Mouse (Mus musculus) C2C12 (cell line): Measurements from ENCODE around the gene Dcaf5. TPM values are rescaled to one million over a fixed set of nuclear protein-coding genes. Genes with fewer than 3 reads are reported as not detected.

Experiments used
- H3K27me3 ChIP-seq: one replicate; pipeline ENCODE4 v1.6.1; 2011; ENCODE audit not compliant: control insufficient read depth, insufficient read depth, insufficient read length
- H3K36me3 ChIP-seq: one replicate; pipeline ENCODE4 v1.6.1; 2011; ENCODE audit not compliant: control insufficient read depth, insufficient read depth
- H3K4me3 ChIP-seq: one replicate; pipeline ENCODE4 v1.5.1; 2011; ENCODE audit warnings: mild to moderate bottlenecking, control low read depth; ENCODE audit not compliant: poor library complexity, insufficient read depth, severe bottlenecking
- H3K79me2 ChIP-seq: one replicate; pipeline ENCODE4 v1.6.1; 2011; ENCODE audit not compliant: control insufficient read depth, insufficient read depth
- H3K79me3 ChIP-seq: one replicate; pipeline ENCODE4 v1.6.1; 2011; ENCODE audit warnings: low read depth, control low read depth
- H3ac ChIP-seq: one replicate; pipeline ENCODE3; 2011; ENCODE audit warnings: low read depth; ENCODE audit not compliant: control insufficient read depth, insufficient read length
- CEBPB ChIP-seq: IDR thresholded peaks from one replicate; pipeline ENCODE4 v1.6.1; 2011; ENCODE audit warnings: low read depth, mild to moderate bottlenecking, control low read depth, moderate library complexity
- CTCF ChIP-seq: IDR thresholded peaks from one replicate; pipeline ENCODE4 v1.5.1; 2011; ENCODE audit not compliant: control insufficient read depth, insufficient read depth, insufficient read length
- FOSL1 ChIP-seq: IDR thresholded peaks from one replicate; pipeline ENCODE4 v1.8.0; 2011; ENCODE audit warnings: mild to moderate bottlenecking, low read length; ENCODE audit not compliant: poor library complexity, insufficient read depth, severe bottlenecking
- MAX ChIP-seq: IDR thresholded peaks from one replicate; pipeline ENCODE4 v1.6.1; 2011; ENCODE audit warnings: mild to moderate bottlenecking, control low read depth
- MYOD1 ChIP-seq: IDR thresholded peaks from one replicate; pipeline ENCODE4 v1.6.1; 2011; ENCODE audit warnings: low read depth; ENCODE audit not compliant: control insufficient read depth, insufficient read length
- MYOG ChIP-seq: IDR thresholded peaks from one replicate; pipeline ENCODE4 v1.6.1; 2011; ENCODE audit not compliant: control insufficient read depth, insufficient read length; ENCODE audit errors: extremely low read depth
- USF1 ChIP-seq: IDR thresholded peaks from one replicate; pipeline ENCODE4 v1.6.1; 2011; ENCODE audit warnings: low read depth, mild to moderate bottlenecking, control low read depth, moderate library complexity
- polyA plus RNA-seq: library from polyadenylated mRNA; unstranded; fragments of >200 nt; fragmentation: generic; extraction: Trizol; gene quantifications from one replicate; pipeline ENCODE4 v1.2.1, GENCODE M21; 2012; ENCODE audit warnings: missing spikeins

Gene Dcaf5
- polyA plus RNA-seq, 1 experiment = 7.8 TPM

GRCm38 (mm10) chr12:80344777-80345231, 91.6 kb downstream of the Dcaf5 start:
- peak; percentile 6 for TF ChIP-seq MAX
- TF ChIP-seq CTCF = no peak
- Histone ChIP-seq H3K27me3 (no peaks in the 10 kb centered on the region), H3K79me2 (no peaks in the 10 kb centered on the region), H3K4me3 (no peak overlapping the region), H3K36me3 (peaks cover 4% of the 10 kb centered on the region), H3K79me3 (no peaks in the 10 kb centered on the region), H3ac (no peak overlapping the region)

GRCm38 (mm10) chr12:80340936-80341335, 95.5 kb downstream of the Dcaf5 start:
- H3K36me3 ChIP-seq = peaks cover 25% of the 10 kb centered on the region
- no peak for TF ChIP-seq MYOD1
- no peak for TF ChIP-seq MAX
- no peak for TF ChIP-seq CTCF
- no peak for TF ChIP-seq MYOG
- no peak for TF ChIP-seq FOSL1
- TF ChIP-seq CEBPB = no peak
- no peak for TF ChIP-seq USF1

GRCm38 (mm10) chr12:80334162-80334561, 102.2 kb downstream of the Dcaf5 start:
- Histone ChIP-seq H3K4me3 (no peak overlapping the region), H3K36me3 (peaks cover 16% of the 10 kb centered on the region), H3ac (no peak overlapping the region), H3K79me2 (no peaks in the 10 kb centered on the region), H3K27me3 (no peaks in the 10 kb centered on the region), H3K79me3 (no peaks in the 10 kb centered on the region)
- no peak for TF ChIP-seq CEBPB
- no peak for TF ChIP-seq MYOD1

More at GRCm38 (mm10) chr12:80340936-80341335, 95.5 kb downstream of the Dcaf5 start:
- H3ac ChIP-seq = no peak overlapping the region
- H3K27me3 ChIP-seq = no peaks in the 10 kb centered on the region
- no peaks in the 10 kb centered on the region for H3K79me2 ChIP-seq
- H3K4me3 ChIP-seq = no peak overlapping the region
- H3K79me3 ChIP-seq = no peaks in the 10 kb centered on the region

GRCm38 (mm10) chr12:80331634-80332033, 104.8 kb downstream of the Dcaf5 start:
- no peak for TF ChIP-seq FOSL1
- TF ChIP-seq MYOD1 = no peak
- no peak for TF ChIP-seq MAX
- no peak for TF ChIP-seq CTCF
- H3K79me3 ChIP-seq = no peaks in the 10 kb centered on the region
- no peak overlapping the region for H3ac ChIP-seq
- H3K4me3 ChIP-seq = no peak overlapping the region
- H3K36me3 ChIP-seq = no peaks in the 10 kb centered on the region
- no peaks in the 10 kb centered on the region for H3K27me3 ChIP-seq
- no peaks in the 10 kb centered on the region for H3K79me2 ChIP-seq

GRCm38 (mm10) chr12:80330819-80331218, 105.6 kb downstream of the Dcaf5 start:
- Histone ChIP-seq H3K79me3 (no peaks in the 10 kb centered on the region), H3K36me3 (no peaks in the 10 kb centered on the region), H3ac (no peak overlapping the region), H3K4me3 (no peak overlapping the region), H3K27me3 (no peaks in the 10 kb centered on the region), H3K79me2 (no peaks in the 10 kb centered on the region)
- TF ChIP-seq USF1 (no peak), MYOG (no peak), CEBPB (no peak), FOSL1 (no peak)

GRCm38 (mm10) chr12:80329641-80330040, 106.8 kb downstream of the Dcaf5 start:
- H3ac ChIP-seq = no peak overlapping the region

More at GRCm38 (mm10) chr12:80329641-80330040, 106.8 kb downstream of the Dcaf5 start:
- TF ChIP-seq FOSL1 = peak; percentile 20
- no peak for TF ChIP-seq USF1
- no peak for TF ChIP-seq MYOG
- no peak for TF ChIP-seq MAX
- no peak for TF ChIP-seq CTCF
- peak; percentile 99 for TF ChIP-seq MYOD1
- no peak for TF ChIP-seq CEBPB
- Histone ChIP-seq H3K4me3 (no peak overlapping the region), H3K27me3 (no peaks in the 10 kb centered on the region), H3K79me3 (no peaks in the 10 kb centered on the region), H3K79me2 (no peaks in the 10 kb centered on the region), H3K36me3 (no peaks in the 10 kb centered on the region)
